Mouse (Mus musculus): ENCODE measurements around the gene Clip3. TPM values are rescaled to one million over a fixed set of nuclear protein-coding genes. Genes with fewer than 3 reads are reported as not detected.
A peak's percentile ranks its signal among the peaks of the same experiment; 100 is the strongest.

Gene Clip3
- polyA plus RNA-seq, 1 experiment: 19.4 TPM

DNA sequence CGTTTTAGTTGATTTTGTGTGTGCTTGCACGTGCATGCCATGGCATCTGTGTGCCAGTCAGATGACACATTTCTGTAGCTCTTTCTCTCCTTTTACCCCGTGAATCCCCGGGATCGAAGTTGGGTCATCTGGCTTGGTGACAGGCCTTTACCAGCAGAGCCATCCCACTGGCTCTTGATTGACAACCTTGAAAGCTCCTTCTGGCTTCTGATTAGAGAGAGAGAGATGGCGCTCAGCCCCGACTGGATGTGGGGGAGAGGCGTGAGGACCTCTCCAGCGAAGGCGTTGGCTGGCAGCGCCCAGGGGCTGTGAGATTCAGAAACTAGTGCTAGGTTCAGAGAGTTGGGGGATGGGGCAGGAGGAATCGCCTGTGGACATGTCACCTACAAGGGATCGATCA, 2.3 kb downstream of the Clip3 start:
- TF ChIP-seq POLR2A (IDR thresholded peaks at IDR 0.05; ENCODE audit: insufficient read length, low read depth): no peak
- no peak for TF ChIP-seq TCF3 (IDR thresholded peaks at IDR 0.05; ENCODE audit: insufficient read length, low read depth)
- no peak for TF ChIP-seq MYOD1 (IDR thresholded peaks at IDR 0.05; ENCODE audit: control insufficient read depth in 1 of 3, insufficient read length in 2 of 3, low read depth in 2 of 3)
- TF ChIP-seq MYOG (IDR thresholded peaks at IDR 0.05; ENCODE audit: control insufficient read depth in 1 of 3, insufficient read depth in 1 of 3, insufficient read length in 2 of 3, low read depth in 2 of 3): no peak
- no peak for TF ChIP-seq MAX (IDR thresholded peaks at IDR 0.05; ENCODE audit: low read depth)
- Histone ChIP-seq H3ac (ENCODE audit: control insufficient read depth, insufficient read length) (no peak overlapping the region), H3K79me2 (ENCODE audit: control insufficient read depth, insufficient read depth) (no peaks in the 10 kb centered on the region), H3K27me3 (ENCODE audit: control insufficient read depth, insufficient read depth, insufficient read length) (peaks cover 4% of the 10 kb centered on the region), H3K4me2 (ENCODE audit: low read depth) (no peak overlapping the region), H3K4me3 (no peak overlapping the region), H3K36me3 (ENCODE audit: control insufficient read depth, insufficient read depth) (no peaks in the 10 kb centered on the region)

DNA sequence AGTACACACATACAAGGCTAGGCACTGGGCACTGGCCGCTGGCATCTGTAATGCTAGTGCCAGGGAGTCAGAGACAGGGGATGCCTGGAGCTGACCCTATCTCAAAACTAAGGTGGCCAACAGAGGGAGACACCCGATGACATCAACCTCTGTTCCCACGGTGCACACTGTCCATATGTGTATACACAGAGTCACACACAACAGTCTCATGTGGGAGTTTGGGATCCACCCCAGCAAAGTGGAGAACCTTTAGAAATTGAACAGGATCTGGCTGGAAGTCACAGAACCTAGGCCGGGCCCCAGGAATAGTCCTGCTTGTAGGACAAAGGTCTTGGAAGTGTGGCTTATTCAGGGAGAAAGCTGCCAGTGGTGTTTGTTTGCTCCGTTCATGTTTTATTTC, 2.8 kb downstream of the Clip3 start:
- no peaks in the 10 kb centered on the region for H3K27me3 ChIP-seq (ENCODE audit: control insufficient read depth, insufficient read depth, insufficient read length)
- H3ac ChIP-seq (ENCODE audit: control insufficient read depth, insufficient read length): no peak overlapping the region
- H3K79me2 ChIP-seq (ENCODE audit: control insufficient read depth, insufficient read depth): no peaks in the 10 kb centered on the region
- no peak for TF ChIP-seq POLR2A (IDR thresholded peaks at IDR 0.05; ENCODE audit: insufficient read length, low read depth)
- no peak for TF ChIP-seq TCF12 (IDR thresholded peaks at IDR 0.05; ENCODE audit: insufficient read depth, poor library complexity, severe bottlenecking)
- TF ChIP-seq TCF3 (IDR thresholded peaks at IDR 0.05; ENCODE audit: insufficient read length, low read depth): no peak
- TF ChIP-seq MYOG (IDR thresholded peaks at IDR 0.05; ENCODE audit: control insufficient read depth in 1 of 3, insufficient read depth in 1 of 3, insufficient read length in 2 of 3, low read depth in 2 of 3): no peak
- no peak for TF ChIP-seq E2F4 (IDR thresholded peaks at IDR 0.05; ENCODE audit: insufficient read depth)
- TF ChIP-seq SRF (IDR thresholded peaks at IDR 0.05; ENCODE audit: control insufficient read depth, insufficient read length, low read depth): no peak
- TF ChIP-seq MYOD1 (IDR thresholded peaks at IDR 0.05; ENCODE audit: control insufficient read depth in 1 of 3, insufficient read length in 2 of 3, low read depth in 2 of 3): no peak
- H3K36me3 ChIP-seq (ENCODE audit: control insufficient read depth, insufficient read depth): no peaks in the 10 kb centered on the region
- no peak overlapping the region for H3K4me3 ChIP-seq
- no peak overlapping the region for H3K4me2 ChIP-seq (ENCODE audit: low read depth)

DNA sequence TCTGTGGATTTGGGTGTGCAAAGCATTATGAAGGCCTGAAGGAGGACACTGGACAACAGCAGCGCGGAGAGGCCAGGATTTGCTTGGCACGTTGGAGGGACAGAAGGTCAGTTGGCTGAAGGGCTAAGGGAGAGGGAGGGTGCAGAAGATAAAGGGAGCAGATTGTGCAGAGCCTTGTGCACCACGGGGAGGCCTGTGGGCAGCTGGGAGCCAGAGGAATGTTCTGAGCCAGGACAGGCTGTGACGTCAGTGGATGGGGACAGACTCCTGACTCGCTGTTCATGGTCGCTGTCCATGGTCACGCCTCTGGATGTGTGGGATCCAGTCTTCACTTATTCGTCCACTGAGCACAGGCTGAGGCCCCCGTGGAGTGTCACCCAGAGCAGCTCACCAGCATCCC, 3.6 kb downstream of the Clip3 start:
- H3ac ChIP-seq (ENCODE audit: control insufficient read depth, insufficient read length): no peak overlapping the region
- no peaks in the 10 kb centered on the region for H3K27me3 ChIP-seq (ENCODE audit: control insufficient read depth, insufficient read depth, insufficient read length)
- no peaks in the 10 kb centered on the region for H3K79me2 ChIP-seq (ENCODE audit: control insufficient read depth, insufficient read depth)
- H3K36me3 ChIP-seq (ENCODE audit: control insufficient read depth, insufficient read depth): no peaks in the 10 kb centered on the region
- no peak overlapping the region for H3K4me3 ChIP-seq
- no peak overlapping the region for H3K4me2 ChIP-seq (ENCODE audit: low read depth)
- TF ChIP-seq REST (IDR thresholded peaks at IDR 0.05; ENCODE audit: insufficient read depth, insufficient read length) (peak; percentile 97), SRF (IDR thresholded peaks at IDR 0.05; ENCODE audit: control insufficient read depth, insufficient read length, low read depth) (no peak), CEBPB (IDR thresholded peaks at IDR 0.05; ENCODE audit: insufficient read depth, poor library complexity, severe bottlenecking) (no peak), POLR2AphosphoS2 (IDR thresholded peaks at IDR 0.05; ENCODE audit: insufficient read length, low read depth) (no peak), MYOG (IDR thresholded peaks at IDR 0.05; ENCODE audit: control insufficient read depth in 1 of 3, insufficient read depth in 1 of 3, insufficient read length in 2 of 3, low read depth in 2 of 3) (peak in 1 of 3 experiments; percentile 13)

DNA sequence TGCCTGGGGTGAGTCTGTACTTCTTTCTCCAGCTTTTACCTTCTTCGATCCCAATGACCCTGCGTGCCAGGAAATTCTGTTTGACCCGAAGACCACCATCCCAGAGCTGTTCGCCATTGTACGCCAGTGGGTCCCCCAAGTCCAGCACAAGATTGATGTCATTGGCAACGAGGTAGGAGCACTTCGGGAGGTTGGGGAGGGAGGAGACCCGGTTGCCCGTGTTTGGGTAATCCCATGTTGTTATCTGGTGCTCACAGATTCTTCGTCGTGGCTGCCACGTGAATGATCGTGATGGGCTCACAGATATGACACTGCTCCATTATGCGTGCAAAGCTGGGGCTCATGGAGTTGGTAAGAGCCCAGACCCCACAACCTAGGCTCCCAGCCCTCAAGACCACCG, 5.3 kb downstream of the Clip3 start:
- TF ChIP-seq POLR2AphosphoS2 (IDR thresholded peaks at IDR 0.05; ENCODE audit: insufficient read length, low read depth) (no peak), E2F4 (IDR thresholded peaks at IDR 0.05; ENCODE audit: insufficient read depth) (no peak), MAX (IDR thresholded peaks at IDR 0.05; ENCODE audit: low read depth) (no peak), POLR2A (IDR thresholded peaks at IDR 0.05; ENCODE audit: insufficient read length, low read depth) (no peak), MYOG (IDR thresholded peaks at IDR 0.05; ENCODE audit: control insufficient read depth in 1 of 3, insufficient read depth in 1 of 3, insufficient read length in 2 of 3, low read depth in 2 of 3) (no peak), SRF (IDR thresholded peaks at IDR 0.05; ENCODE audit: control insufficient read depth, insufficient read length, low read depth) (no peak)
- H3K4me2 ChIP-seq (ENCODE audit: low read depth): no peak overlapping the region
- no peaks in the 10 kb centered on the region for H3K79me2 ChIP-seq (ENCODE audit: control insufficient read depth, insufficient read depth)
- no peak overlapping the region for H3ac ChIP-seq (ENCODE audit: control insufficient read depth, insufficient read length)
- H3K27me3 ChIP-seq (ENCODE audit: control insufficient read depth, insufficient read depth, insufficient read length): no peaks in the 10 kb centered on the region
- H3K36me3 ChIP-seq (ENCODE audit: control insufficient read depth, insufficient read depth): no peaks in the 10 kb centered on the region
- no peak overlapping the region for H3K4me3 ChIP-seq

DNA sequence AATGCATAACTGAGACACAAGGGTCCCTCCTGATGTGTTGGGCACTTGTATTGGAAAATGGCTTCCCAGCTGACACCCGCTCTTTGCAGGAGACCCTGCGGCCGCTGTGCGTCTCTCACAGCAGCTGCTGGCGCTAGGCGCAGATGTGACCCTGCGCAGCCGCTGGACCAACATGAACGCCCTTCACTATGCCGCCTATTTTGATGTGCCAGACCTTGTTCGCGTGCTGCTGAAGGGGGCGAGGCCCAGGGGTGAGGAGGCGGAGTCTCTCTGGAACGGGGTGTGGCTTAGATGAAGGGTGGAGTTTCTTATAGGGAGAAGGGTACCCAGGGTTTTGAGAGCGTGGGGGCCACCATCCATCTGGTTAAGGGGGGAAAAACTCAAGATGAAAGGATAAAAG, 5.7 kb downstream of the Clip3 start:
- no peaks in the 10 kb centered on the region for H3K27me3 ChIP-seq (ENCODE audit: control insufficient read depth, insufficient read depth, insufficient read length)
- H3K4me3 ChIP-seq: no peak overlapping the region
- H3K4me2 ChIP-seq (ENCODE audit: low read depth): no peak overlapping the region
- no peaks in the 10 kb centered on the region for H3K79me2 ChIP-seq (ENCODE audit: control insufficient read depth, insufficient read depth)
- no peaks in the 10 kb centered on the region for H3K36me3 ChIP-seq (ENCODE audit: control insufficient read depth, insufficient read depth)
- TF ChIP-seq REST (IDR thresholded peaks at IDR 0.05; ENCODE audit: insufficient read depth, insufficient read length) (no peak), MYOD1 (IDR thresholded peaks at IDR 0.05; ENCODE audit: control insufficient read depth in 1 of 3, insufficient read length in 2 of 3, low read depth in 2 of 3) (no peak), TCF3 (IDR thresholded peaks at IDR 0.05; ENCODE audit: insufficient read length, low read depth) (no peak), USF1 (IDR thresholded peaks at IDR 0.05; ENCODE audit: low read depth) (no peak), MAX (IDR thresholded peaks at IDR 0.05; ENCODE audit: low read depth) (no peak), POLR2AphosphoS2 (IDR thresholded peaks at IDR 0.05; ENCODE audit: insufficient read length, low read depth) (no peak), POLR2A (IDR thresholded peaks at IDR 0.05; ENCODE audit: insufficient read length, low read depth) (no peak), TCF12 (IDR thresholded peaks at IDR 0.05; ENCODE audit: insufficient read depth, poor library complexity, severe bottlenecking) (no peak), CEBPB (IDR thresholded peaks at IDR 0.05; ENCODE audit: insufficient read depth, poor library complexity, severe bottlenecking) (no peak), MYOG (IDR thresholded peaks at IDR 0.05; ENCODE audit: control insufficient read depth in 1 of 3, insufficient read depth in 1 of 3, insufficient read length in 2 of 3, low read depth in 2 of 3) (no peak), SRF (IDR thresholded peaks at IDR 0.05; ENCODE audit: control insufficient read depth, insufficient read length, low read depth) (no peak), E2F4 (IDR thresholded peaks at IDR 0.05; ENCODE audit: insufficient read depth) (no peak)
- no peak overlapping the region for H3ac ChIP-seq (ENCODE audit: control insufficient read depth, insufficient read length)
